Mouse (Mus musculus) T-helper 1 cell (primary cell): ENCODE results near the gene Rab2b.

Experiments
- in situ Hi-C: fragments of 300-600 bp; cut with MboI, MseI; formaldehyde crosslinking; loops from one replicate; pipeline ENCODE4 v1.15.1; 2025; ENCODE audit warnings: high pct_unique_total_duplicates

Gene Rab2b

DNA sequence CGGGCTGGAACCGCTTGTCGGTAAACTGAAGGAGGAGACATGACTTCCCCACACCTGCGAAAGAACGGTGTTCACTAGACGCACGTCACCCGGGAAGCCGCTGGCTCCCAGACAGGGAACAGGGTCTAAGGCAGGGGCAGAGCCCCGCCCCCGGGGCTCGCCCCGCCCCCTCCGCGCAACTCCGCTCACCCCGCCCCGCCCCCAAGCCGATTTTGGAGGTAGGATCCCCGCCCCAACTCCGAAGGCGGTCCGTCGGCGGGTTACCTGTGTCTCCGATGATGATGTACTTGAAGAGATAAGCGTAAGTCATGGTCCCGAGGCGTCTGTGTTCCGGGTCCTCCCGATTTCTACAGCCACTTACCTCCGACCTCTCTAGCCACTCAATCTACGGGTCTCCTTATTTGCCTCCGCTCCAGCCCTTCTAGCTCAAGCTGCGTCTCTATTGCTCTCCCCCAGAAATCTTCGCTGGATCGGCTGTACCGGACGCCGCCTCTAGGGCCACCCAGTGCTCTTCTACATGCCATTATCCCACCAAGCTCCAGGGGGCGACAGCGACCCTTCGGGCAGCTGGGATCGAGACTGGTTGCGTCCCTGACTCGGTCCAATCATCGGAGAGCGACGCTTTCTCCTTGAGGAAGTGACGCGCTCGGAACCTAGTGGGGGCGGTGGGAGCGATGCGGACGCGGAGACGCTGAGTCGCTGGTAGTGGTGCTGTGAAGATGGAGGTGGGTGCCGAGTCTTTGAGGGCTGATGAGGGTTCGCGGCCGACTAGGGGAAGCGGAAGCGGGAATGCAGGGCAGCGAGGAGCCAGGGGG lies at the start of gene Rab2b, which contains the start of gene Tox4:
Gene Rab2b, minus strand, starts transcription at position 614 of the 815 bp plus-strand sequence.
Gene Tox4, plus strand, starts transcription at position 215 of the 815 bp plus-strand sequence.
- in situ Hi-C loops: no loop called here

DNA sequence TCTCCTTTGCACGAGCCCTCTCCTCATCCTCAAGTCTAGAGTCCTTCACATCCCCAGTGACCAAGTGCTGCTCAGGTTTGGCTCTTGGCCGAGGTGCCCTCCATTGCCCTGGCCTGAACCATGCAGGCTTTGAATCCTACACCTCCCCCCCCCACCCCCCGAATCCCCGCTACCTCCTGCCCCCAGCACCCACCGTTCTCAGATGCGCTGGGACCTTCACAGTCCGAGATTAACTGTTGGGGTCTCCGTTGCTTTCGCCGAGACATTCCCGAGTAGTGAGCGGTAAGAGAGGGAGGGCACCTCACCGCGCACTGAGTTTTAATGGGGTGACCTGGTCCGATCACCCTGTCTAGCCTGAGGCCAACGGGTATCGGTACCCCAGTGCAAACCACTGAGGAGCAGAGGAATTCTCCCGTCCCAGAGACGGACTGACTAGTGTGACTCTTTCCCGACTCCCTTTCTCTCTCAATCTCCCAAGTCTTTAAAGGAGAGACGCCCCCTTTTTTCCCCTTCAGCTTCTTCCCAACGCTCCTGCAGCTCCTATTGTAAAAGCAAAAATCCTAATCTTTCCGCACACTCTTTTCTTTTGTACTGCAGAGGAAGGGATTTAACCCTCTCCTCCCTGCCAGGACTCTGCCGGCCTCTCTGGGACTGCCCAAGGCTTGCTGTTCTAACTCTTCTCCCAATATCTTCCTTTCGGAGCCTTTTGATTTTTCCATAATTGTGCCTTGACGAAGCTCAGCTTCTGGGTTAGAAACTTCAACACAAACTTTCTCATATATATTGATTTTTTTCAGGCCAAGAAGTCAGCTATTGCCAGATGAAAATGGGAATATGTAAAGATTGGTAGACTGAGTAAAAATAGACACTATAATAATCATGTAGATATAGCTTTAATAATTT lies 48.8 kb upstream of the Rab2b start, which contains the start of gene Sall2:
Gene Sall2, minus strand, starts transcription at position 853 of the 903 bp plus-strand sequence.
- in situ Hi-C loops: no loop called here

DNA sequence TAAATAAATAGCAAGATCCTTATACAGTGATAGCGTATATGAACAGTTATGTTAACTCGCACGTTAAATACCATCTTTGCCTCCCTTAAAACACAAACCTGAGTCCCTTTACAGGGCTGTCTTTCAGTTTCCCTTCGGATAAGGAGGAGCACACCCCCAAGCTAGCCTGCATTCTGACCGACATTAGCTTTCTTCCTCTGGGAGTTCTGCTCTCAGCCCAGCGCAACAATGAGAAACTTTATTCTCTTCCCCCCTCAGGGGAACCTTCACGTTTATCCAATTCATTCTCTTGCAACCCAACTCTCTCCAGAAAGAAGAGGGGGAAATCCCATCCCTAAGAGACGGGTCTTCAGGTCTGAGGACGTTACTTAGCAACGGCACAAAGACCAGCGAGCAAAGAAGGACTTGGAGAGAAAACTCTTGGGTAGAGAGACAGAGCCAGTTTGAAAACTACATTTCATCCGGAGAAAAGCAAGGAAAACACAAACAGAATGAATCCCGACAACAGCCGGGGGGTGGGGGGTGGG lies 48.1 kb upstream of the Rab2b start:
- in situ Hi-C loops: no loop called here

DNA sequence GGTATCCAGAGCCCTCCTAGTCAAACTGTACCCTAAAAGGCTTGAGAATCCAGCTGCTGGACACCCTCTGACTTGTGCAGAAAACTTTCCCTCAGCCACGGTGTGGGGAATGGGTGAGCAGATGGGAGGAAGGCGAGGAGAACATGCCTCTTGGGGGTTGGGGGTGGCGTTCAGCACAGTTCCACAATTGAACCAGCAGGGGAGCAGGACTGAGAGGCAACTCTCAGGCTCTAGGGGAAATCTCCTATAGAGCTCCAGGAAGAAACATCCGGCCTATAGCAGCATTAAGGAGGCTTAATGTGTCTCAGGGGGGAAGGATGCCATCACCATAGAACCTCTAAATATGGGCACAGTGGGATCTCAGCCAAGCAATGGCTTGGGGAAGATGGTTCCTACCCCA lies 46.5 kb upstream of the Rab2b start:
- in situ Hi-C loops: no loop called here

DNA sequence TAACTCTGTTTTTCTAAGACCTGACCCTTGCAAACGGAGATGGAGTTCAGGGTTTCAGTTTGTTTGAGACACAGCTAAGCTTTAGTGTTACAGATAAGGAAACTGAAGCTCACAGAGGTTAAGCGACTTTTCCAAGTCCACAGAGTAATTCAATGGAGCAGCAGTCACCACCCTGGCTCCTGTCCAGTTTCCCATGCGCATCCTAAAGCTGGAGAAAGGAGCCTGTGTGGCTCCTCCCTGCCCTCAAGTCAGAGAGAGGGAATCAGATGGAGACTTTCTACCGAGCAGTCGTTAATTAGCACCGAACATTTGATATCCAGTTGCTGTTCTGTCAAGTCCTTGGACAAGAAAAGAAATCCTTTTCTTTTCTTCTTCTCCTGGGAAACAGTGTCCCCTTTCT lies 40.0 kb upstream of the Rab2b start:
- in situ Hi-C loops: loop anchor here (25.0 kb wide), 1 partner anchor 1868 kb away; no protein-coding TSS in a partner anchor

DNA sequence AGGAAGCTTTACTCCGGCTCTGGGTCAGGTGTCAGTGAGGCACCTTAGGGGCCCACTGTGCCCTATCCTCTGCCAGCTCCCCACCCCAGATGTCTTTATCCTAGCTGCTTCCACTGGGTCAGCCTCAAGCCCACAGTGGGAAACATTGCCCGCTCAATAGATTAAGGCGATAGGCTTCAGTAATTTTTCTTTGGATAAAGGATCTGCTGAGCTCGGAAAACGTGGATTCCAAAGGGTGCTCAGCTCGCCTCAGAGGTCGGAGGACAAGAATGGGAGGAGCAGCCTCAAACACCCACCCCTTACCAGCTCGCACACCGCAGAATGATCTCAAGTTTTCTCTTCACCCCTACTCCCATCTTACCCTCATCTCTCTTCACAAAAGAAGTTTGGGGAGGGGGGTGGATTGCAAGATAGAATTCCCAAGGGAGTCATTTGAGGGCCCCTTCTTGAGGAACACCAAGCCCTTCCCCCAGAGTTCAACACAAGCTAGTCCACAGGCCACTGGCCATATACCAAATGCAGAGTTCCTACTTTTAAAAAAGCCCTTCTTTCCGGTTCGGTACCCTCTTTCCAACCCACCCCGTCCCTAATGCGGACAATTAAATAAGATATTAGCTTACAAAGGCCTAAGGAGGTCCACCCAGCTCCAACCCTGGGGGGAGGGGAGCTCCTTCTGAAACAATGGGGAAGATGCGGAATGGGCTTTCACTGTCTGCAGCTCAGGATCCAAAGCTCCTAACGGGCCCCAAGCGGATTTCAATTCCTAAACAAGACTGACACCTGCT lies 37.3 kb upstream of the Rab2b start:
- in situ Hi-C loops: loop anchor here (25.0 kb wide), 1 partner anchor 1871 kb away; no protein-coding TSS in a partner anchor

DNA sequence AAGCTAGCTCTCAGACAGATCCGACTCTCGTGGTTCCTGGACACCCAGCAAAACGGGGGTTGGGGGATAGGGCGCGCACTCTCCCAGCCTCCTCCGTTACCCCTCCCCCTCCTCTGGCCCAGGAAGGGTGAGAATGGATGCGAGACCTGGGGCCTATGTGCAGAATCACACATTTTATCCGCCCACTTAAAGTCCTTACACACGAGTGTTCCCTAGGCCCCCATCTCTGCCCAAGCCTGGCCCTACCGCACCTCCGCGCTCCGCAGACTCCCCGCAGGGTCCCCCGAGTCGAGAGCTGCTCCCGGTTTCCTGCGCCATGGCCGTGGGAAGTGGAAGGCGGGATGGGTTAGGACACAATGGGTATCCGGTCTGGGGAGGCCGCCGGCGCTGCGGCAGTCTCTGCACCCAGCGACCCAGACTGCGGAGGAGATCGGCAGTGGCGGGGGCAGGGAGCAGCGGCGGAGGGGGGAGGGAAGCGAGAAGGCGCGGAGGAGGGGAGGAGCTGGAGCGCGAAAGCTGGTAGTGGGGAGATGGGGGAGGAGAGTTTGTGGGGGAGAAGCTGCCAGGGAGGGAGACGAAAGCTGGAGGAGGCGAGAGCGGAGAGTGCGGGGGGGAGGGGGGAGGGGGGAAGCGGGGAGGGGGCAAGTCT lies 36.6 kb upstream of the Rab2b start:
- in situ Hi-C loops: loop anchor here (25.0 kb wide), 1 partner anchor 1871 kb away; no protein-coding TSS in a partner anchor

DNA sequence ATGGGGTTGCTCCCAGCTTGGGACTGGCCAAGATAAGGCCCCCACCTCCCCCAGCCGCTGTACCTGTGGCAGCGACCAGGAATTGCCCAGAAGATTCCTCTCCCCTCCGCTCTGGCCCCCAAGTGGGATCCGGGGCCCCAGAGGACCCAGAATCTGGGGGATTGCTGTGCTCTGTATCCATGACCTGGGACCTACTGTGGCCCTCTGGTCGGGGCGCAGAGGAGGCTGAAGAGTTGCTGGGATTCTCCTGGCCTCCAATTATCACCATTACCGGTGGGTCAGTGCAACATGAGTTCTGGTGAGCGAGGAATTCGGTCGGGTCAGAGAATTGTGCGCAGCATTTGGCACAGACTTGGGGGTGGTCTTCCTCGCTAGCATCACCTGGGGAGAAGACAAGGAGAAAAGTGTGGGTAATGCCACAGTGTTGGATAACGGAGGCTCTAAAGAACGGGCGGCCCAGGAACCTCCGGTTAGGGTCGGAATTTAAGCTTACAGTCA lies 36.0 kb upstream of the Rab2b start:
- in situ Hi-C loops: loop anchor here (25.0 kb wide), 1 partner anchor 1872 kb away; no protein-coding TSS in a partner anchor

DNA sequence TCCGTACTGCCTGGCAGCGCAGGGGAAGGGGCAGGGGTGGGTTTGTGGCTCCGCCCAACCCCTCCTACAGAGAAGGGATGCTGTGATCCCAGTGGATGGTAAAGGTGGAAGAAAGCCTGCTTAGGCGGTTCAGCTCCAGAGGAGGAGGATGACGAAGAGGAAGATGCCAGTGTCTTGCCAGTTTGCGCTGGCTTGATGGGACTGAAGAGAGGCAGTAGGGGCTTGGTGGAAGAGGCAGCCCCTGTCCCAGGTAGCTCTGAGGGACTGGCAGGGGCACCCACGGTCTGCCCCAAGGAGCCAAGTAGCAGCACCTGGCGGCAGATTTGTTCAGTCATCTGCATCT lies 35.4 kb upstream of the Rab2b start:
- in situ Hi-C loops: loop anchor here (25.0 kb wide), 1 partner anchor 1873 kb away; no protein-coding TSS in a partner anchor

DNA sequence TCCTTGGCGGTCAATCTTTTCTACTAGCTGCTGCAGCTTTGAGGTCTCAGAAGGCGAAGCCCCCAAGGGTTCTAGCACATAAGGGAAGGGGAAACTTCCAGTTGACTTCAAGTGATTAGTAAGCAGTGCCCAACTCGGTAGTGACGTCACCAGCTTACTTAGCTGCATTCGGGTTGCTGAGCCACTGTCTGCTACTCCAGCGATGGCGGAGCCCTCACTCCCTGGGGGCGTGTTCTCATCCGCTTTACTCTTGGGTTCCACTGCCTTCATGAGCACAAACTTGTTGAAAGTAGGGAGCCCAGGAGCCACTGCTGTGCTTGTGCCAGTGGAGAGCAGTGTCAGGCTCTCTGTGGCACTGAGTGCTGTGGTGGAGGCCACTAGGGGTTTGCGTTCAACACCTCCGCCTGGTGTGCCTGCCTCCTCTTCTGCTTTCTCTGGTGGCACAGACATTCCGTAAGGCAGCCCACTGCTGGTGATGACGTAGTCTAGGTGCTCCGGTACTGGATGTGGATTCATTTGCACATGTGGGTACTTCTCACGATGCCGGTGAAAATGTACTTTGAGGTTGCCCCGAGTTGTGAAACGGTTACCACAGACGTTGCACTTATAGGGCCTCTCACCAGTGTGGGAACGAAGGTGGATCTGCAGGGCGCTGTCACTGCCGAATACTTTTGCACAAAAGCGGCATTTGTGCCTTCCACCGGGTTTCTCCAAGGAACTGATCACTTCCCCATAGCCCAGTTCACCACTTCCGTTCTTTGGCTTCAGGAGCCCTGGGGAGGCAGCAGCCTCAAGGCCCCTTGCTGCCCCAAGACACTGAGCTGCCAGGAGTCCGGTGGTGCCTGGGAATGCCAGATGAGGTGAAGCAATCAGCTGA lies 34.8 kb upstream of the Rab2b start:
- in situ Hi-C loops: loop anchor here (25.0 kb wide), 1 partner anchor 1873 kb away; no protein-coding TSS in a partner anchor

DNA sequence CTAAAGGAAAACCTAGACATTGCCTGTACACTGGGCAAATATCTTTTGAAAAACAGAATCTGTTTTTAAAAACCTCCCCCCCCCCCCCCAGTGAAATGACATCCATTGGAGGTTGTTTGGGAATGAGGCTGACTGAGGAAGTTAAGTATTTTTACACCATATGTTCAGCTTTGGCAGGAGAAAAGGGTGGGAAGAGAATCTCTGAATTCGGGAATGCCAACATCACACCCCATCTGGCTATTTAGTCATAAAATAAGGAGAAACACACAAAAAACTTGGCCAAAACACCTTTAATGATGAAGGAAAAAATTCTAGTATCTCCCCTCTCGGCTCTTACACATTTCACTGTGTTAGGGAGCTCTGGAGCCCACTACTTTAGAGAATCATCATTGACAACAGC lies 31.6 kb upstream of the Rab2b start:
- in situ Hi-C loops: loop anchor here (25.0 kb wide), 1 partner anchor 1876 kb away; no protein-coding TSS in a partner anchor

DNA sequence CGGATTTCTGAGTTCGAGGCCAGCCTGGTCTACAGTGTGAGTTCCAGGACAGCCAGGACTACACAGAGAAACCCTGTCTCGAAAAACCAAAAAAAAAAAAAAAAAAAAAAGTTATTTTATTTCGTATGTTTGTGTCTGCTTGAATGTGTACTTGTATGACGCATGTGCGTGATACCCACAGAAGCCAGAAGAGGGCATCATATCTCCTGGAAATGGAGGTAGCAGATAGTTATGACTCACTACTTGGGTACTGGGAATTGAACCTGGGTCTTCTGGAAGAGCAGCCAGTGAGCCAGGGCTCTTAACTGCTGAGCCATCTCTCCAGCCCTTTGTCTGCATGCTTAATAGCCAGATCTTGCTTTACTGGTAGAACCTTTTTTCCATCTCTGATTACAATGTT lies 31.0 kb upstream of the Rab2b start:
- in situ Hi-C loops: loop anchor here (25.0 kb wide), 1 partner anchor 1877 kb away; no protein-coding TSS in a partner anchor

DNA sequence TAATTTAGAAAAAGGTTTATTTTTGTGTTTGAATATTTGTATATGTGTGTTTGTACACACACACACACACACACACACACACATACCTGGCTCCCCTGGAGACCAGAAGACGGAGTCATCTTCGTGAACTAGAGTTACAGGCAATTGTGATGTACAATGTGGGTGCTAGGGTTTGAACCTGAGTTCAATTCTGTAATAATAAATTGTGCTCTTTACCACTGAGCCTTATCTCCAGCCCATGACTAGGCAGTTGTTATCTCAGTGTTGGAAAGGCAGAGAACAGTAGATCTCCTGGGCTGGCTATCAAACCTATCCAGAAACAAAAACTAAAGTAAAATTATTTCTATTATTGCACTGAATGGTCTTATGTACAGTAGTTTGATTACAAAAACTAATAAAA lies 26.8 kb upstream of the Rab2b start:
- in situ Hi-C loops: loop anchor here (5.0 to 25.0 kb wide), 2 partner anchors 36 to 1881 kb away; no protein-coding TSS in a partner anchor

DNA sequence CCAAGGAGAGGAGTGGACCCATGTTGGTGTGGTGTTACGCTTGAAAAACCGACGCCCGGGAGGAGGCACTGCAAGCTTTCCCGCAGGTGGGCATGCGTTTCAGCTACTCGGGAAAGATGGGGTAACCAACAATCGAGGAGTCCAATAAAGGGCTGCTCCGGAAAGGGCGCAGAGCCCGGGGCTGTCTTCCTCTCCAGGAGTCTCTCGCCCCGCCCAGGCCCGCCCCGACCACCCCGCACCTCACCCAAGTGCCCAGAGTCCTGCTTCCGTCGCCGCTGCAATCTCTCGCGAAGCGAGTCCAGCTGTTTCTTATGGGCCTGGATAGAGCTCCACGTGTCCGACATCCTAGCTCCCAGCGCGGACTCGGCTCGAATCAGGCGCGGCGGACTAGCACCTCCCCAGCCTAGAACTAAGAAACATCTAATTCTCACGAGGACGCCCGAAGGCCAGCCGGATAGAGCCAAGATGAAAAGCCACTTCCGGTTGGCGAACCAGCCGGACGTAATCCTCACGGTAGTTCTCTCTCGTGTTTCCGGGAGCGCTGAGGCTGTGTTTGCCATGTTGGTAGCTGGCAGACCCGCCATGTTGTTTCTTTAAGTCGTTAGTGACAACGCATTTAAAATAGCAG lies 25.4 kb upstream of the Rab2b start, which contains the start of gene Mettl3:
Gene Mettl3, minus strand, starts transcription at position 485 of the 628 bp plus-strand sequence.
- in situ Hi-C loops: loop anchor here (5.0 to 25.0 kb wide), 2 partner anchors 38 to 1883 kb away; no protein-coding TSS in a partner anchor

DNA sequence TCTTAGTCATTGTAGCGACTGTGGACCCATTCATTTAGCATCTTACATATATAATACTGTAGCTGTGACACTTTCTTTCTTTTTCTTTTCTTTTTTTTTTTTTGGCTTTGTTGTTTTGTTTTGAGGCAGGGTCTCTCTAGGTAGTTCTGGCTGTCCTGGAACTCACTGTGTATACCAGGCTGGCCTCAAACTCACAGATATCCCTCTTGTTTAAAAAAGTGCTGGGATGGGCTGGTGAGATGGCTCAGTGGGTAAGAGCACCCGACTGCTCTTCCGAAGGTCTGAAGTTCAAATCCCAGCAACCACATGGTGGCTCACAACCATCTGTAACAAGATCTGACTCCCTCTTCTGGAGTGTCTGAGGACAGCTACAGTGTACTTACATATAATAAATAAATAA lies 24.2 kb upstream of the Rab2b start:
- in situ Hi-C loops: loop anchor here (25.0 kb wide), 1 partner anchor 1884 kb away; no protein-coding TSS in a partner anchor

DNA sequence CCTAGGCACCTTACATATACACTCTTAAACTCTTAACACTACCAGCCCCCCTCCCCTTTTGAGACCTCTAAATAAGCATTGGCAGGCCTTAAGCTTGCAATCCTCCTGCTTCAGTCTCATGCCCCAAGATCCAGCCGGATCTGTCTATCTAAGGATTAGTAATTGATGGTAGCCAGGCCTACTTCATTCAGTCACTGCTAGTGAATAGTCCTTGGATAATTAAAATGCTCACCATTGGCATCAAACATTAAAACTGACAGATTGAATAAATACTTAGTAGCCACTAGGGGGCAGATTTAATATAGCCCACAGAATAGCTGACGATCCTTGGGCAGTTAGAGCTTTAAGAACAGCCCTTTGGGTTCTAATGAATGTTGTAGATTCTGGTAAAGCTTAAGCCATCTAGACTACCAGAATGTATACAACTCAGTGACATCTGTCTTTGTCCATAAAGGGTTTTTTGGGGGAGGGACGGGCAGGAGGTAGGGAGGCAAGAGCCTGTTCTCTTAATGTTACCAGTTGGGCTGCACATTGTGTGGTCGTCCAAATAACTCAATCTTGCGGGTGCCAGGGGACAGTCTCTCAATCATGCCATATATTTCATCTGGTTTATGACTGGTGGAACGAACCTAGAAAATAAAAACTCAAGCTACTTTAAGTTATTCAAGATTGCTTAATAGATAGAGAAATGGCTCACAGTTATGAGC lies 16.4 kb upstream of the Rab2b start:
- in situ Hi-C loops: no loop called here

DNA sequence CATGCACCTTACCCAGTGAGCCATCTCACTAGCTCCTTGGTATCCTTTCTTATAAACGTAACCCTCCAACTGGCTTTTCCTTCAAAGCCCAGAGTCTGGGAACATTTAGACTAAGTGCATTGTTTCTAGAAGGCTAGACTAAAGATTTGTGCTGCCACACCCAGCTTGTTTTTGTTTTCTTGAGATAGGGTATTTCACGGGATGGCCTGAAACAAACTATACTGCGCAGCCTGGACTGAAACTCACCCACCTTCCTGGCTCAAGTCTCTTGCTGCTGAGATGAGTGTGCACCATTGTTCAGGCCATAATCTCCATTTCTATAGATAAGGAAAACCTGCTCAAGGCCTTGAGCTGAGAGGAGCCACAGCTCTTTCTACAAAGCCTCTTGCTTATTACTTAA lies 4.8 kb upstream of the Rab2b start:
- in situ Hi-C loops: no loop called here

DNA sequence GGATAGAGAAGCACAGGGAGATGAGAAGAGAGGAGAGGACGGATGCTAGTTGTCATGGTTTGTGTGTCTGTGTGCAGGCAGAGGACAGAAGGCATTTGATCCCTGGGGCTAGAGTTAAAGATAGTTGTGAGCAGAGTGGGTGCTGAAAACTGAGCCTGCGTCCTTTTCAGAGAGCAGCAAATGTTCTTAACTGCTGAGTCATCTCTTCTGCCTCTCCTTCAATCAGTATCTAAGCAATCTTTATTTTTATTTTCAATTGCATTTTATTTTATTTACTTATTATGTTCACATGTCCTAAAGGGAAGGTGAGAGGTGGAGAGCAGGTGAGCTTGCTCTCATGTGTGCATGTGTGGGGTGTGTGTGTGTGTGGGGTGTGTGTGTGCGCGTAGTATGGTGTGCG lies 4.3 kb upstream of the Rab2b start:
- in situ Hi-C loops: no loop called here
